Mouse (Mus musculus) kidney, postnatal 10 days (tissue): Measurements from ENCODE around the gene Palld.

Source experiments
- DNase-seq: peaks from one replicate; pipeline ENCODE4 v3.0.0; 2021; ENCODE audit warnings: mixed read lengths

Palld gene

GRCm38 (mm10) chr8:61582547-61582946, 319.9 kb downstream of the Palld start:
- no peak for DNase-seq

DNA sequence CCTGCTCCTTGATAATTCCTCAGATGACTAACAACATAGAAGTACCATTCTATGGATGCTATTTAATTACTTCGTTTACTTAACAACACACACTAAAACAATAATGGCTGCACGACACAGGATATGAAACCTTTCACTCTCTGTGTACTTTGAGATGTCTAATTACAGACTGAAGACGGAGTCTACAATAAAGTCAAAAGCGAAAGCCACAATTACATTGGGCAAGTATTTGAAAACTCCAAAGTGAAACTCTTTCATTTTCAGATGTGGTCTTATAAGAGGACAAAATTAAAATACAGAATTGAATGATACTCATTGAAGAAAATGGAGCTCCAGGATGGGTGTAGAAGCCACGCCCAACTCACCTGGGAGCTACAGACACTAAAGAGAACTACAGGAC, 321.2 kb downstream of the Palld start:
- no peak for DNase-seq

GRCm38 (mm10) chr8:61579831-61580230, 322.7 kb downstream of the Palld start:
- no peak for DNase-seq

DNA sequence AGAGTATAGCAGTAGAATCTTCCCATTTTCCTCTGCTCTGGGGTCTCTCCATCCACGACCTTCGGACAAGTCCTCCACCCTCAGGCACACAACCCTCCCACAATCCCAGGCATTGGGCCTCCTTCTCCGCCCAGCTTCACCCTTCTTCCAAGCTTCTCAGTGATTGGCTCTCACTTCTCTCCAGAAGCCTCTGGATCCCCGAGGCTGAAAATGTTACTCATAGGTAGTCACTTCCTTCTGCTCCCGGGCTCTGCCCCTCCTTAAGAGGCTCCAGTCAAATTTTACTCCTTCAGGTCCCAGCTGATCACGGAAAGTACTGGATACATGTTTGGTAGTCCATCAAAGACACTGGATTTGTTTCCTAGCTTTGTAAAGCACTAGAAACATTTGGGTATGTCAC, 323.7 kb downstream of the Palld start:
- no peak for DNase-seq

DNA sequence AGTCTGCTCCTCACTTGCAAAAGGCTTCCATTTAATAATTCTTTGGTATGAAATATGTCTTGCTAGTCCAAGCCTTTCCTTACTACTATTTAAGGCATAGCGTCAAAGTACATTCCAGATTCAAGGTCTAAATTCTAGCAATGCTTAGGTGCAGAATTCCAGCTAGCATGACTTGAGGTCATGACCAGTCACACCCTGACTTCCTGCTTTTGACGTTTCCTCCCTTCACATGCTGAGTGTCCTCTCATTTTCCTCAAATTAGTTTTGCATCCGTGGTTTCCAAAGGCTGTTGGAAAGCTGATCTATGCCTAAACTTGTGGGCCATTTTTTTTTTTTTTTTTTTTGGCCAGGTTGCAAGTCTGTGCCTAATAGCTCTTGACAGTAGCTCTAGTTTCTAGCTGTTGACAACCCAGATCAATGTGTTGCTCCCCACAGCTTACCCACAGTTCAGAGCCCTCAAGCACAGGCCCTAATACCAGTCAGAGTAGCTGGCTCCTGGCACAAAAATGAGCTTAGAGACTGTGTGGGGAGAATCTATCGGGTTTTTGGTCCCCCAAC, 327.3 kb downstream of the Palld start:
- no peak for DNase-seq

- no peak for DNase-seq
Measured at GRCm38 (mm10) chr8:61574526-61574925, 328.0 kb downstream of the Palld start.

GRCm38 (mm10) chr8:61573179-61573937, 329.1 kb downstream of the Palld start:
- no peak for DNase-seq

DNA sequence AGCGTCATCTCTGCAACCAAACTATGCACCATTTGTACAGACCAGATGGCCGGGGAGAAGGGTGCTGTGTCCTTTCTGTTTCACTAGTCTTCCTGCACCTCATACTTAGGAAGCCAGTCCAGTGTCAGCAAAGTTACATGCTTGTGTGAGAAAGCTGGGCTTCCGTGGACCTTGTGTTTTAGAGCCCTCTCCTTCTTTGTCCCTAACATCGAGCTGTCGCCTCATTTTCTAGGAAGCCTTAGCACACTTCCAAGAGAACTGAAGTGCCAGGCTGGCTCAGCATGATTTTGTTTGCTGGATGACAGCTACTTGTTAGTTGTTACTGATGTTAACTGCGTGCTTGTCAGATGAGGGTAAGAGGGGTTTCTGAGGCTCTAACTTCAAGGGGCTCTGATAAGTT, 329.8 kb downstream of the Palld start:
- DNase-seq: no peak

GRCm38 (mm10) chr8:61570637-61571036, 331.9 kb downstream of the Palld start:
- no peak for DNase-seq

GRCm38 (mm10) chr8:61569721-61570120, 332.8 kb downstream of the Palld start:
- no peak for DNase-seq

DNA sequence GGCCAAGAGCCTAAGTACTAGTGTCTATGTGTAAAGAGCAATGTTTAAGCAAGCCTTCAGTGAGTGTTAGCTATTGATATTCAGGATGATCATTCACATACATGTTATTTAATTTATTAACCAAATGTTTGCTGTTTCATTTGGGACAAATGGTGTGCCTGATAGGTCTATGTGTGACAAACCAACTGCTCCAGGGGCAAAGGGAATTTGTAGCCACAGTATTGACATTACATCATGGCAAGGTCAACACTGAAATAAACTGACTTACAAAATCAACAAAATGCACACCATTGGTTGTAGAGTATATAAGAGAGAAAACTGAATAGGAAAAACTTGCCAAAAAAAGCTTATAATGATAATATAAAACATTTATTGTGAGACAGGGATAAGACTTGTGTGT, 333.3 kb downstream of the Palld start:
- no peak for DNase-seq

DNA sequence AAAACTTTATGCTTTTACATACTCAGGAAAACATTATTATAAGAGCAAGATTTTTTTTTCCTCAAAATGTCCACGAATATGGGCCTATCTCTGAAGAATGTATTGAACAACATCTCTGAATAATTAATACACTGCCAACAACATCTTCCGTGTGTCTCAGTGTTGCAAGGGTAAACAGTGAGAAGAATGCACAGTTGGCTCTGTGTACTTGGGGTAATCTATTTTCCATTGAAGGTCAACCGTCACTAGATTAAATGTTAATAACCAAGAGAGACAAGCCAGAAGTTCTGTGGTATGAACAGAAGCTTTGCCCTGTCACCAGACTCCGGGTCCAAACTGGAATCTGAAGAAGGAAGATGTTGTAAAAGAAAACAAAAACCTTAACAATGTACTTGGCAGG, 339.1 kb downstream of the Palld start:
- no peak for DNase-seq

- no peak for DNase-seq
Measured at GRCm38 (mm10) chr8:61562626-61563025, 339.9 kb downstream of the Palld start.

DNA sequence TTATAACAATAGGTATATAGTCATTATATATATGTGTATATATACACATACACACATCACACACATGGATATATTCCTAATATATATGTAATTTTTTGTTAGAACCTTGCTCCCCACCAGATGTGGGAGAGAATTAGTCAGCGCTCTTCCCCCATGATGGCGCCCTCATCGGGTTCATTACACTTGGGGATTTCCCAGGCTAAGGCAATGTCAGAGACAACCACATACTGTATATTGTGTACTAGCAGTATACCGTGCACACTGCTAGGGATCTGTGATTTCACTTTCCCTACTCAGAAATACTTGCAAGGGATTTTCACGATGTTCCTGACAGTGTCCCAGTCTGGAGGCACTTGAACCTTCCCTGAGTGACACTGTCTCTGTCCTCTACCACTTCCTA, 341.3 kb downstream of the Palld start:
- no peak for DNase-seq

DNA sequence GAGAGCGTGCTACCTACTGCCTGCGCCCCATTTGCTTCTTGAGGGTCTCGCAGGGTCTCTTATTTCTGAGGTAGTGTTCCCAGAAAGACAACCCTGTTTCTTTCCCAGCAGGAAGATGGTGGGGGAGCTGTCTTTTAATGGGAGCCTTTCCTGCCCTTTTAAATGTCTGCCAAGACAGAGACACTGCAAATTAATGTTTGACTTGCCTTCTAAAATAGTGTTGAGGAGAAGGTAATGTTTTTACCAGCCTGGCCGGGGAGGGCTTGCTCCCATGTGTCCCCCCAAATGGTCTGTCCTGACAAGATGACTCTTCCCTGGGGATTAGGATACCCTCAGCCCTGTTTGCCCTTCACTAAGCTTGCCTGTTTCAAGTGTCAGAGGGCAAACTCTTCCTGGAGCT, 342.5 kb downstream of the Palld start:
- no peak for DNase-seq

- peak; percentile 26 for DNase-seq
Measured at GRCm38 (mm10) chr8:61559450-61559849, 343.0 kb downstream of the Palld start.

DNA sequence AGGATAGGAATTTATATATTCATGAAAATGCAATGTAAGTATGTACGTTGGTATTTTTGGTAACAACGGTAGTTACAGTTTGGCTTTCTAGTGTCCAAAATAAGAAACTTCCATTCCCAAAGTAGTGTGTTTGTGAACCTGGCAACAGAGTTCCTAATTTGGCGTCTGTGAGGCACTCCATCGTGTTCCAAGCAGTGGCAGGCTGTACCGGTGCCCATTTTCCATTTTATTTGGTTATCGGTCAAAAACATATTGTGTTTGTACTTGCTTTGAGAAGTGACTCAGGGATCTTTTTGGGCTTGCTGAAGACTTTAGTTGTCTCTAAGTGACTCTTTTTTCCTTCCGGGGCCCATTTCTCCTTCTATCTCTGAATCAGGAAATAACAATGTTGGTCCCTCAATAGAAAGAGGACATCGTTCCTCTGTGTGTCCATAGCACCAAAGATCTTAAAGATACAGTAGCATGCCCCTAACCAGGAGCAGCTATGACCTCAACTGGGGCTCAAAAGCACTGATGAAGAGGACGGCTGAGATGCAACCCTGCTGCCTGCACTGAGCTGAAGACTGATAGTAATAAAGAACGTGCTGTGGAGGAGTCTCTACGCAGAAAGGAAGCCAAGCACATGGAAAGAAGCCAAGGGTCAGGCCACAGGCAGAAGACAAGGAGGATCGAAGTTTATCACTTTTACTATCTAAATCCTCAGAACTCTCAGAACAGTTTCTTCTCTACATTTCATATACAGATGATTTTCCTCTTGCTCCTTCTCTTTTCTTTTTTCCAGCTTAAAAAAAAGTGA, 344.2 kb downstream of the Palld start:
- DNase-seq: peak; percentile 78

DNA sequence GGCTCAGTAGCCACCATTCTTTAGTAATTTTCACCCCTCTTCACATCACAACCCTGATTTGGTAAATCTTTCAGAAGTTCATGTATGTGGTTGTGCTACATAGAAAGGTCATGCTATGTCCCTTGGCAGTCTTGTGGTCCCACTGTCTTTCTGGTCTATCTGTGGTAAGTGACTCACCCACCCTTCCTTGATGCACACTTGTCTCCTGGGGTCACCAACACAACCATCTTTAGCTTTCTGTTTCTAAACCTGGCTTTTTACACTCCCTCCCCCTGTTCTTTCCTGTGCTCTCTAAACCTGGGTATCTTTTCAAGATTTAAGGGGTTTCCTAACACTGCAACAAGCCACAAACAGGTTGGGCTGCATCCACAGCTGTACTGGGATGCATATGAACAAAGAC, 345.5 kb downstream of the Palld start:
- DNase-seq: no peak

DNA sequence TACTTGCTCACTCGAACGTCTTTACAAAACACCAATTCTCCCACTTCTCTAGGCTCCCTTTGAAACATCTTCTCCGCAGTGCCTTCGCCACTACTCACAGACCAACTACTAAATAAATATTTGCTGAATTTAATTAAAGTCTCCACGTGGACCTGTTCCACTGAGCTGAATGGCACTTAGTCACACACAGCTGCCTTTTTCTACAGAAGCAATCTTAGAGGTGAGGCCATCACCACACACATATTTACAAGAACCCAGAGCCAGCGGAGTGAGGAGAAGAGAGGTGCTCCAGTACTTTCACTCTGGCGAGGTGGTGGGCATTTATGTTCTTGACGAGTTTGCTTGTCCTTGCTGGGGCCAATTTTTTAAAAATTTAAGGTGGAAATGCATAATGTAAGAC, 346.3 kb downstream of the Palld start:
- DNase-seq: no peak

- DNase-seq: no peak
Measured at GRCm38 (mm10) chr8:61555343-61555742, 347.1 kb downstream of the Palld start.

- DNase-seq: no peak
Measured at GRCm38 (mm10) chr8:61552755-61553402, 349.6 kb downstream of the Palld start.

DNA sequence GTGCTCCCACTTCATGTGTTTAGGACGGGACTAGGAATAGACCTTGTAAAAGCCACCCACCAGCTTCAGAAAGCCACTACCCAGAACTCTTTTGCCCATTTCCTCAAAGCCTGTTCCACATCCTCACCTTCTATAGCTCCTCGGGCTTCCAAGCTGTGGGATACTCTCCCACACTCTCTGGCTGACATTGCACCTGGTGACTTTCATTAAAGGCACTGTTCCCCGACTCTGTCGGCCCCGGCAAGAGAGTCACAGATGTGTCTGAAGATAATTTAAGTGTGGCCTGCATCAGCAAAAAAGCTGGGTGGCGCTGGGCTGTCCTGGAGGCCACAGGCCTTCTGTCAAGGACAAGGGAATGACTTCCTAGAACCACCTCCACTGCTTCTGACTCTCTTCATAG, 350.3 kb downstream of the Palld start:
- DNase-seq: no peak

DNA sequence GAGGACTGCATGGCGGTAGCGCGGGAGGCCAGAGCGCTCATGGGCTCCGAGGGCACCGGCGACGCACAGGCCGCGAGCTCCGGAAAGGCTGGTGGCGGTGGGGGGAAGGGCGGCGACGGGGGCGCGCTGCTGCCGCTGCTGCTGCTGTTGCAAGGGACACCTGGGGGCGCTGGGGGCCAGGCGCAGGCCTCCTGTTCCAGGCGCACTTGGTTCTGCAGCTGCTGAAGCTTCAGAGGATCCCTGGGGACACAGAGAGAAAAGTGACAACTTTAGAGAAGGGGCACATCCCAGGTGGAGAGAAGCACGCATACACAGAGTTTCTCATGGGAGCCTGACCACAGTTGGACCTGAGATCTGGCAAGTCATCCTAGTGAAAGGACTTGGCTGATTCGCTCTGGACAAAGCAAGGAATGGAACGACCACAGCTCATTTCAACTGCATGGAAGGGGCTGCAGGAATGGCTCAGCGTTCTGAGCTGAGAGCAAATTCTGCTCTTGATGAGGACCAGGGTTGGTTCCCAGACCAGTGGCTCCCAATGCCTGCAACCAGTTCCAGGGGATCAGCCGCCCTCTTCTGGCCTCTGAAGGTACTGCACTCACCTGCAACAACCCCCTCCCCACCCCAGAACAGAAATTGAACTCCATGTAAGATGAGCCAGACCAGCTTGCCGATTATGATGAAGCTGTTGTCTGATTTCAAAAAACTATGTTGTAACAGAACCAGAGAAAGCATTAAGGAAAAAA, 352.3 kb downstream of the Palld start:
- DNase-seq: no peak
